Mouse (Mus musculus) colon, adult 2 months (tissue): ENCODE measurements around the gene Gm21119. TPM values are rescaled to one million over a fixed set of nuclear protein-coding genes. Genes with fewer than 3 reads are reported as not detected.

Experiments used
- polyA plus RNA-seq: library from polyadenylated mRNA; depleted of rRNA; stranded (reverse); fragments of >200 nt; gene quantifications from 2 replicates; pipeline ENCODE4 v1.2.3, GENCODE M21; 2012; rRNA removed

The Gm21119 gene
- not detected in 2 replicates for polyA plus RNA-seq

DNA sequence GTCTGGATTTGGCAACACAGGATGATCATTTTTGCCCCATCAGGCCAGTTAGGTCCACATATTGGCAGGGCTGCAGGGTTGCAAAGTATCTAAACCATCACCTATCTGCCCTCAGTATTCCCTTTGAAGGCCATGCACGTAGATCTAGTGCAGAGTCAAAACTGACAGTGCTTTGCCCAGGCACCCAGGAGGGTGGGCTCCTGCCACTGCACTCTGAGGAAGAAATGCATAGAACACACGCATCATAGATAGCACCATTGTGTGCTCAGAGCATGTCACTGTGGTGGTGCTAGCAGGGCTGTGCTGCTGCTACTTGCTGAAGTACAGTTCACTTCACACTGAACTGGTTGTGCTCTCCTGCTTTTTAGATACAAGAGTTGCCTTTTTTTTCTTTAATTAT lies at the start of gene Gm21119:
Gene Gm21119, plus strand, starts transcription at position 301 of the 400 bp plus-strand sequence.

